Mouse (Mus musculus) liver, adult 2 months (tissue): ENCODE results near the gene Fars2. TPM values are rescaled to one million over a fixed set of nuclear protein-coding genes. Genes with fewer than 3 reads are reported as not detected.

Experiments used
- DNase-seq: peaks from one replicate; pipeline ENCODE4 v3.0.0-alpha.2; 2011; ENCODE audit warnings: low read depth, low spot score; ENCODE audit errors: extremely low read depth
- H3K27ac ChIP-seq: fragments of 200-500 bp; replicated peaks from 2 replicates; pipeline ENCODE4 v1.5.1; 2012; ENCODE audit warnings: low read depth, mild to moderate bottlenecking, control low read depth, inconsistent platforms, low read length; ENCODE audit not compliant: insufficient read depth
- H3K27me3 ChIP-seq: fragments of 200-500 bp; 2 replicates; pipeline ENCODE4 v1.6.1; 2012; ENCODE audit warnings: mild to moderate bottlenecking, moderate library complexity, low read length, inconsistent platforms; ENCODE audit not compliant: control insufficient read depth, insufficient read depth
- H3K36me3 ChIP-seq: fragments of 200-500 bp; 2 replicates; pipeline ENCODE4 v1.6.1; 2012; ENCODE audit warnings: low read length, inconsistent platforms; ENCODE audit not compliant: control insufficient read depth, insufficient read depth
- H3K4me1 ChIP-seq: fragments of 200-500 bp; 2 replicates; pipeline ENCODE4 v1.6.1; 2011; ENCODE audit warnings: low read length; ENCODE audit not compliant: control insufficient read depth, insufficient read depth
- H3K4me3 ChIP-seq: fragments of 200-500 bp; 2 replicates; pipeline ENCODE4 v1.5.1; 2011; ENCODE audit warnings: low read depth, mild to moderate bottlenecking, control low read depth, low read length, moderate library complexity; ENCODE audit not compliant: insufficient read depth
- H3K79me2 ChIP-seq: fragments of 200-500 bp; 2 replicates; pipeline ENCODE4 v1.6.1; 2012; ENCODE audit warnings: inconsistent platforms, mild to moderate bottlenecking, low read length, moderate library complexity; ENCODE audit not compliant: control insufficient read depth, insufficient read depth
- H3K9ac ChIP-seq: fragments of 200-500 bp; 2 replicates; pipeline ENCODE4 v1.6.1; 2012; ENCODE audit warnings: low read depth, mild to moderate bottlenecking, control low read depth, inconsistent platforms, low read length
- CTCF ChIP-seq: fragments of 200-500 bp; IDR thresholded peaks from 2 replicates; pipeline ENCODE4 v1.5.1; 2011; ENCODE audit warnings: low read depth, low read length, control low read depth
- POLR2A ChIP-seq: fragments of 200-500 bp; IDR thresholded peaks from 2 replicates; pipeline ENCODE4 v1.6.1; 2011; ENCODE audit warnings: low read length, control low read depth; ENCODE audit not compliant: insufficient read depth; ENCODE audit errors: extremely low read depth
- WGBS: fragments of 180-500 bp; shearing (Covaris S2); methylation state at CpG from one replicate; pipeline ENCODE4 v1.1.7; 2018; 5-methylcytosine and 5-hydroxymethylcytosine counted together
- polyA plus RNA-seq: library from polyadenylated mRNA; depleted of rRNA; stranded (reverse); fragments of >200 nt; gene quantifications from 2 replicates; pipeline ENCODE4 v1.2.3, GENCODE M21; 2012
- total RNA-seq: library from RNA; depleted of rRNA; stranded (reverse); fragments of >200 nt; gene quantifications from 2 replicates; pipeline ENCODE4 v1.2.3, GENCODE M21; 2014

The Fars2 gene
- total and polyA plus RNA-seq, 2 experiments = 47.1 to 58.4 TPM

DNA sequence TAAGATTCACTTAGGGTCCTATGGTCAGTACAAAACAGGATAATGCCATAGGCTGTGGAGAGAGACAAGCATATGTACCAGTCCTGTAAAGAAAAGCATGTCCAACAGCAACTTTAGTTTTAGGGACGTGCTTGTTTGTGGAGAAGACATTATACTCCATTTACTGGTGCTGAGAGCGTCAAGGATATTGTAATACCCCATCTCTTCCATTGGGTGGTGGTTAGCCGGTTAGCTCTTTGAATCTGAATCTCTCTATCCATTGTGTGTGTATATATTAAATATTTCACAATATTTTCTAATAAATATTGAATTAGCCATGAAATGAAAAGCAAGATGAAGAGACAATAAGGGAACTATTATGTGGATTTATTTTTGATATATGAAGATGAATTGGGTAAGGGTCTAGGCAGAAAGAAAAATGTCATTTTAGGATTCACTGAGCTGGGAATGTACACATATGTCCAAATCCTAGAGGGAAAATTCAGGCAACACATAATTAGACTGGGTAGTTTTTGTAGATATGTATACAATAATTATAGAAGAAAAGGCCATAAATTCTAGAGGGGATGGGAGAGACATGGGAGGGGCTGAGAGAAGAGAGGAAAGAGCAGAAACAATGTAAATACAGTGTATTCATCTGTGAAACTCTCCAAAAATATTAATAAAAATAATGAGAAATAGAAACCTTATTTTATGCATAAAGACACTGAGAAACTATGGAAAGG lies 435.5 kb downstream of the Fars2 start:
- 92% methylated on average over 3 of the region's 3 CpGs for WGBS
- no peaks in the 10 kb centered on the region for H3K27me3 ChIP-seq
- no peaks in the 10 kb centered on the region for H3K79me2 ChIP-seq
- H3K4me3 ChIP-seq = no peak overlapping the region
- no peak for DNase-seq
- no peaks in the 10 kb centered on the region for H3K4me1 ChIP-seq
- H3K9ac ChIP-seq = no peak overlapping the region
- H3K36me3 ChIP-seq = no peaks in the 10 kb centered on the region
- TF ChIP-seq CTCF = no peak
- no peak for TF ChIP-seq POLR2A
- no peak overlapping the region for H3K27ac ChIP-seq

DNA sequence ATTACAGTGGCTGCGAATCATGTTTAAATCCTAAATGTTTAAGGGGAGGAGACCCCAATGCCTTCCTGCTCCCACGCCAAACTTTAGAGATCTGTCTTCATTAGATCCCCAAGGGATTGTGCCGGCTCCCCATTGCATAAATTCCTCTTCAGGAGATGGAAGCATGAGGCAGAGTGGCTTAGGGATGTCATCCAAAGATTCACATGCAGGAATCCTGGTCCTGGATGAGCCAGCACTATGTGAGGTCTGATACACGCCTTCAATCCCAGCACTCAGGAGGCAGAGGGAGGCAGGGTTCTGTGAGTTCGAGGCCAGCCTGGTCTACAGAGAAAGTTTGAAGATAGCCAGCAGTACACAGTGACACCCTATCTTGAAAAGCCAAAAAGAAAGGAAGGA lies 436.0 kb downstream of the Fars2 start:
- Histone ChIP-seq H3K4me3 (no peak overlapping the region), H3K9ac (no peak overlapping the region), H3K27me3 (no peaks in the 10 kb centered on the region), H3K79me2 (no peaks in the 10 kb centered on the region), H3K4me1 (no peaks in the 10 kb centered on the region), H3K27ac (no peak overlapping the region), H3K36me3 (no peaks in the 10 kb centered on the region)
- WGBS = 87% methylated on average over 5 of the region's 5 CpGs
- DNase-seq = no peak
- TF ChIP-seq POLR2A = no peak
- TF ChIP-seq CTCF = no peak

DNA sequence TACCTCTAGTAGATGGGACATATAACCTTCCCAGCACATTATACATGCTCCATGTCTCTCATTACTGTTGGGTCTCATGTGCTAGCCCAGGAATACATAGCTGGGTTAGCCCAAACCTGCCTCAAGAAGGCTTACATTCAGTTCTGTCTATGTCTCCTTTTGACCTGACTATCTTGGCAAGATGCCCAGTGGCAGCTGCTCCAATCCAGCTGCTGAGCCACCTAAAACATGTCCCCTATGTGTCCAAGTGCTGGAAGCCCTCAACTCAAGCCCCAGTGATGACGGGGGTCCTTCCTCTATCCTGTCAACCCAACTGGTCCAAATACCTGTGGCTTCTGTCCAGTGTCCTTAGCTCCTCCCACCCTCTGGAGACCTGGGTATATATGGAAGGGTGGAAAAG lies 437.5 kb downstream of the Fars2 start:
- Histone ChIP-seq H3K36me3 (no peaks in the 10 kb centered on the region), H3K27ac (no peak overlapping the region), H3K79me2 (no peaks in the 10 kb centered on the region), H3K9ac (no peak overlapping the region), H3K4me1 (no peaks in the 10 kb centered on the region), H3K27me3 (no peaks in the 10 kb centered on the region), H3K4me3 (no peak overlapping the region)
- WGBS = 84% methylated on average over 1 of the region's 1 CpGs
- DNase-seq = no peak
- TF ChIP-seq POLR2A (no peak), CTCF (no peak)

DNA sequence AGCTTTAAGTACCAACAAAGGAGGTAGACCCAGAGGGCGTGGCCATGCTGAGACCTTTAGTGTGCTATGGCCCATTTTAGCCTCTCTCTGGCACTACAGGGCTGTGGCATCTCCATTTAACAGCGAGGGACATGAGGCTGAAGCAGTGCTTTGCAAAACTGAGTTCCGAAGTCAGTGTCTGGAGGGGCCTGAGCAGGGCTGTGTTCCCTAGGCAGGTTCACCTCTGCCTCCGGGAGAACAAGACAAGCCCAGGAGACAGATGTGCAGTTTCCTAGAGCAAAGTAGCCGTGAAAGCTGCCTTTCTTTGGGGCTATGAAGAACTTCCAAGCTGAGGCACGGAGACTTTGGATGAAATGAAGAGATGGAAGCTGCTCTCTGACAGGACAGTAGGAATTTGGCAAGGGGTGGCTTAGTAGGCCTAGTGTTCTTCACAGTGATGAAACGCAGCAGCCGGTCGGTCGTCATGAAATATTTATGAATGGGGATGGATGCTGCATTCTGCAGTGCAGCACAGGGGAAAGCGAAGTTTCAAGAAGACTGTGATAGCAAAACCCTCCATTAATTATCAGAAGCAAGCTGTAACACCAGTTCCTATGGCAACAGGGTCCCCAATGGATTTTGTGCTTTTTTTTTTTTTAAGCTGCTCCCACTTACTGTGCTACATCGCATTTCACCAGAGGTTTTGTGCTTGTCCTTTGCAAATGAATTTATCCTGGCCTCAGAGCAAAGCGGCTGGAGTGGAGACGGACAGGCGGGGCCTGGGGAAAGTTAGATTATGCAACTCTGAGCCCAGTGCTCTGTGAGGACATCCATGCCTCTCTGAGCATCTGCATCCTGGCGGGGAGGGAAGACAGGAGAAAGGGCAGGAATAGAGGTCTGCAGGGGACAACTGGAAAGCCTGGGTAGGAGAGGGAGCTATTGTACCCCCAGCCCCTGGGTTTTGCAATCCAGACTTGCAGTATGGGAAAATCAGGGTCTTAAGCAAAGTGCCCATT lies 445.5 kb downstream of the Fars2 start:
- Histone ChIP-seq H3K27me3 (no peaks in the 10 kb centered on the region), H3K9ac (no peak overlapping the region), H3K27ac (no peak overlapping the region), H3K4me3 (no peak overlapping the region), H3K4me1 (no peaks in the 10 kb centered on the region), H3K79me2 (no peaks in the 10 kb centered on the region), H3K36me3 (no peaks in the 10 kb centered on the region)
- no peak for DNase-seq
- TF ChIP-seq CTCF (no peak), POLR2A (no peak)
- 88% methylated on average over 16 of the region's 16 CpGs for WGBS

DNA sequence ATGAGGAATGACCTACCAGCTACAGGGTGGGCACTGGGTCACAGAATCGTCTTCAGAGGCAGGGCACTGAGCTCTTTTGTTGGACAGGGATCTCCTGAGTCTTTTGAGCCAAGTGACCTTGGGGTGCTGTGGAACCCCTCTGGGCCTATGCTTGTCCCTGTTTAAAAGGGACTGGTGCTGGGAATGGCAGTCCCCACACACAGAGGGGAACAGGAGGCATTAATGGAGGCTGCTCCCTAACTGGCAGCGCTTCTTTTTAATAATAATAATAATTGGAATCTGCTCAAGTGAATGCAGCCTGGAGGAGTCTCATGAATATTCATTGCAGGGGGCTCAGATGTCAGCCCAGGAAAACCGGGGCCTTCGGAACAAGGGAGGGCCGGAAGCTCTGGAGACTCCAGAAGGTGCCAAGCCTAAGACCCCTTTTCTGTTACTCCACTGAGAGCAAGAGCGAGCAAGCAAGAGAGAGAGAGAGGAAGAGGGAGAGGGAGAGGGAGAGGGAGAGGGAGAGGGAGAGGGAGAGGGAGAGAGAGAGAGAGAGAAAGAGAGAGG lies 447.6 kb downstream of the Fars2 start:
- no peaks in the 10 kb centered on the region for H3K4me1 ChIP-seq
- no peak overlapping the region for H3K27ac ChIP-seq
- H3K4me3 ChIP-seq = no peak overlapping the region
- H3K9ac ChIP-seq = no peak overlapping the region
- H3K27me3 ChIP-seq = no peaks in the 10 kb centered on the region
- no peaks in the 10 kb centered on the region for H3K79me2 ChIP-seq
- TF ChIP-seq POLR2A (no peak), CTCF (no peak)
- no peaks in the 10 kb centered on the region for H3K36me3 ChIP-seq
- 75% methylated on average over 6 of the region's 6 CpGs for whole genome bisulfite sequencing
- no peak for DNase-seq
